Mouse (Mus musculus): ENCODE data around the gene Micall1.

DNA sequence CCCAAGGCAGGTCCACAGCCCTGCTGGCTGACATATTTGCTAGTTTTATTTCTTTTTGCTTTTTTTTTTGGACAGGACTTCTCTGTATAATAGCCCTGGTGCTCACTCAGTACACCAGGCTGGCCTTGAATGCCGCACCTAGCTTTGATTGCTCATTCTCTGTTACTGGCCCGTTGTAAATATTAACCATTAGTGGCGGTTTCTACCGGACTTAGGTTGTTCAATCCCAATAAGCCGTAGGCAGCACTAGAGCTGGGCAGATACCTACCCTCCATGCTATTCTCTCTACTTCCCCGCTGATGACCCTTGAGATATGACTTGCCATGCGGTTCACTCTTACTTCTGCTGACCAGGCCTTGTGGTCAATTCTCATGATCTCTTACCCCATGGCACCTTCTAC, 29.1 kb upstream of the Micall1 start:
- TF ChIP-seq CTCF (IDR thresholded peaks at IDR 0.05) = no peak
- no peak for TF ChIP-seq EP300 (IDR thresholded peaks at IDR 0.05)
